15 mouse cellular contexts compared by ENCODE assay signal in the genomic region with DNA sequence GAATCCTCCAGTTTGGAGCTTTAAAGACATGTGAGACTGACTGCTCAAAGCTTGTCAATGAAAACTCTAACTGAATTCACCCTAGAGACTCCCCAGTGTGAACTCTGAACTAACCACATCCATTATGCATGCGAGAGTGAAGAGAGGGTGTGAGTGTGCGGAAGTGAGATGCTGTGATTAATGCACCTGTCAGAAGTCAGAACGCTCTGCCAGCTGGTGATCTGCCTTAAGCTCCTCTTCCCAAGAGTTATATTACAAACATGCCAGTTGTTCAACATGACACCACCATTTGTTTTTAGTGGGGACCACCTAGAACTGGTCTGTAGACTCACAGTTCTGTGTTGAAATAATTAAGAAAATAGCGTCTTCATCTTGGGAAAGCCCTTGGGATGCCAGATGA.
DNase-seq lines count a peak whose midpoint lies in the region; ATAC-seq lines count a peak whose summit lies in the region.
"Had no signal": no experiment of that assay in that cellular context is flagged by ENCODE, and none has a peak within 500 bp of the region (broad histone marks: within the 10 kb centered on the region; RNA-seq: fewer than 3 reads in every experiment).

No protein-coding gene starts in this region.

- H3K9ac ChIP-seq in forebrain, embryonic 13.5 days: no peak overlapping the region
- no peak overlapping the region for H3K9ac ChIP-seq in forebrain, embryonic 15.5 days (replicated peaks)
- H3K9ac ChIP-seq in neural tube, embryonic 15.5 days (replicated peaks): no peak overlapping the region
- no peak overlapping the region for H3K9ac ChIP-seq in hindbrain, embryonic 16.5 days (ENCODE audit: low read depth, low read length)
- H3K9ac ChIP-seq: liver, embryonic 14.5 days had no signal

- H3K9me3 ChIP-seq in forebrain, embryonic 13.5 days (replicated peaks): no peaks in the 10 kb centered on the region
- H3K9me3 ChIP-seq in forebrain, embryonic 15.5 days: no peaks in the 10 kb centered on the region
- no peaks in the 10 kb centered on the region for H3K9me3 ChIP-seq in neural tube, embryonic 15.5 days (replicated peaks)
- H3K9me3 ChIP-seq in hindbrain, embryonic 16.5 days (ENCODE audit: control insufficient read depth, low read length): no peaks in the 10 kb centered on the region

- ATAC-seq in forebrain, embryonic 13.5 days: 0 out of 2 replicates have a peak, but pooled peaks have one; percentile 41
- ATAC-seq in forebrain, embryonic 15.5 days (replicated peaks): no peak
- ATAC-seq in neural tube, embryonic 15.5 days (ENCODE audit: low FRiP score): no peak
- ATAC-seq in hindbrain, embryonic 16.5 days: peak; percentile 48; the same call in 1 of the 2 replicates
- no peak for ATAC-seq in erythroblast, adult 5-6 weeks (replicated peaks; ENCODE audit: low FRiP score, poor library complexity, severe bottlenecking)

- peak; percentile 44 for DNase-seq in neural tube, embryonic 10.5 days (ENCODE audit: extremely low spot score, low spot score)
- no peak for DNase-seq in thymus, postnatal 10 days (ENCODE audit: low spot score in 2 of 2)
- DNase-seq in testis, postnatal 10 days (ENCODE audit: low spot score): no peak
- DNase-seq: cerebellum, postnatal 14 days; heart, postnatal 14 days; kidney, adult 11 months; lung, postnatal 14 days; right cerebral cortex, adult 18-20 months had no signal

- no peaks in the 10 kb centered on the region for H3K36me3 ChIP-seq in forebrain, embryonic 13.5 days (ENCODE audit: poor library complexity, severe bottlenecking)
- H3K36me3 ChIP-seq in forebrain, embryonic 15.5 days: no peaks in the 10 kb centered on the region
- H3K36me3 ChIP-seq in neural tube, embryonic 15.5 days: no peaks in the 10 kb centered on the region
- no peaks in the 10 kb centered on the region for H3K36me3 ChIP-seq in hindbrain, embryonic 16.5 days (ENCODE audit: control insufficient read depth, insufficient read depth, low read length)

- no peak overlapping the region for H3K4me2 ChIP-seq in forebrain, embryonic 13.5 days
- H3K4me2 ChIP-seq in forebrain, embryonic 15.5 days (replicated peaks): no peak overlapping the region
- no peak overlapping the region for H3K4me2 ChIP-seq in neural tube, embryonic 15.5 days
- H3K4me2 ChIP-seq in hindbrain, embryonic 16.5 days (ENCODE audit: low read length): no peak overlapping the region

- no peaks in the 10 kb centered on the region for H3K27me3 ChIP-seq in forebrain, embryonic 13.5 days
- no peaks in the 10 kb centered on the region for H3K27me3 ChIP-seq in forebrain, embryonic 15.5 days
- H3K27me3 ChIP-seq in neural tube, embryonic 15.5 days (replicated peaks): no peaks in the 10 kb centered on the region
- no peaks in the 10 kb centered on the region for H3K27me3 ChIP-seq in hindbrain, embryonic 16.5 days (replicated peaks; ENCODE audit: control insufficient read depth, insufficient read depth, low read length)

- H3K4me1 ChIP-seq in forebrain, embryonic 13.5 days: peaks cover 5% of the 10 kb centered on the region
- 0 out of 2 replicates have a peak, but pooled peaks cover 6% of the 10 kb centered on the region for H3K4me1 ChIP-seq in forebrain, embryonic 15.5 days
- no peaks in the 10 kb centered on the region for H3K4me1 ChIP-seq in neural tube, embryonic 15.5 days
- no peaks in the 10 kb centered on the region for H3K4me1 ChIP-seq in hindbrain, embryonic 16.5 days (ENCODE audit: control insufficient read depth, insufficient read depth, low read depth, low read length)

- H3K4me3 ChIP-seq in forebrain, embryonic 13.5 days: no peak overlapping the region
- H3K4me3 ChIP-seq in forebrain, embryonic 15.5 days: no peak overlapping the region
- no peak overlapping the region for H3K4me3 ChIP-seq in neural tube, embryonic 15.5 days (replicated peaks)
- no peak overlapping the region for H3K4me3 ChIP-seq in hindbrain, embryonic 16.5 days (ENCODE audit: low read length)
- H3K4me3 ChIP-seq: layer of hippocampus, adult 2 months had no signal

- WGBS in forebrain, embryonic 13.5 days: 36% methylated on average over 4 of the region's 4 CpGs
- 28% methylated on average over 4 of the region's 4 CpGs for WGBS in forebrain, embryonic 15.5 days
- WGBS in neural tube, embryonic 15.5 days: 5% methylated on average over 4 of the region's 4 CpGs
- WGBS in hindbrain, embryonic 16.5 days: 22% methylated on average over 4 of the region's 4 CpGs

- no peak overlapping the region for H3K27ac ChIP-seq in forebrain, embryonic 13.5 days
- no peak overlapping the region for H3K27ac ChIP-seq in forebrain, embryonic 15.5 days (replicated peaks)
- H3K27ac ChIP-seq in neural tube, embryonic 15.5 days (replicated peaks): no peak overlapping the region
- no peak overlapping the region for H3K27ac ChIP-seq in hindbrain, embryonic 16.5 days (ENCODE audit: low read depth, low read length)
- H3K27ac ChIP-seq: layer of hippocampus, adult 2 months; liver, embryonic 14.5 days had no signal

Comparison
In these comparisons a context has a peak if more than half of its experiments do, and no peak if none do; other contexts are left out.
1. ATAC-seq: peak in forebrain, embryonic 13.5 days (single experiment) and hindbrain, embryonic 16.5 days (single experiment); none in forebrain, embryonic 15.5 days (single experiment), neural tube, embryonic 15.5 days (single experiment) and erythroblast, adult 5-6 weeks (single experiment).